Mouse (Mus musculus) kidney, adult 9 months (tissue): ENCODE measurements around the gene Hs6st1.

Experiments
- DNase-seq: peaks from one replicate; pipeline ENCODE4 v3.0.0; 2022

Gene Hs6st1

GRCm38 (mm10) chr1:36131766-36132165 is 63.6 kb downstream of the Hs6st1 start:
- DNase-seq: no peak

GRCm38 (mm10) chr1:36132211-36132610 is 64.0 kb downstream of the Hs6st1 start:
- no peak for DNase-seq

GRCm38 (mm10) chr1:36133041-36133440 is 64.8 kb downstream of the Hs6st1 start:
- DNase-seq: no peak

DNA sequence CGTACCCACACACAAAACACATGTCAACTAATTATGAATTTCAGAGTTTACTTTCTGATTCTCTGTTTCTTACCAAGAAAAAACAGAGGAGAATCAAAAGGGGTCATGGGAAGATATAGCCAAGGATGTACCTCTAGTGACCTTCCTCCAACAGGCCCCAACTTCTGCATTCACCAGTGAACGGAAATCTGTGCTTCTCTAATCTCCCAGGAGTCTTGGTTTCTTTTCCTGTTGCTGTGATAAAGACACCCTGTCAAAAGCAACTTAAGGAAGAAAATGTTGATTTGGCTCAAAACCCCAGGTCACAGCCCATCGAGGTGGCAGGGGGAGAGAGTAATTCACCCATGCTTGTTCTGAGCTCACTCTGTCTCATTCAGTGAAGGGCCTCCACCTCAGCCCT is 65.4 kb downstream of the Hs6st1 start:
- DNase-seq: no peak

DNA sequence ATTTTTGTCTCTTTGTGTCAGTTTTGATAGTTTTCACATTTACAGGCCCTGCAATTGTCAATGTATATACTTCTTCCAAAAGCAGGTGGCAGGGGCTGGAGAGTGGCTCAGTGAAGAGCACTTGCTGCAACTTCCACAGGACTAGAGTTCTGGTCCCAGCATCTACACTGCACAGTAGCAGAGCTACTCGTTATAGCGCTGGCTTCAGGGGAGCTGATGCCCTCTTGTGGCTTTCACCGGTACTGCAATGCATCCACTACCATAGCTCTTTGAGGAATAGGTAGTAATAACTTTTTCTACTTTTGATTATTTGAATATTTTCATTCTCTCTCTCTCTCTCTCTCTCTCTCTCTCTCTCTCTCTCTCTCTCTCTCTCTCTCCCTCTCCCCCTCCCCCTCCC is 66.4 kb downstream of the Hs6st1 start:
- peak; percentile 84 for DNase-seq

DNA sequence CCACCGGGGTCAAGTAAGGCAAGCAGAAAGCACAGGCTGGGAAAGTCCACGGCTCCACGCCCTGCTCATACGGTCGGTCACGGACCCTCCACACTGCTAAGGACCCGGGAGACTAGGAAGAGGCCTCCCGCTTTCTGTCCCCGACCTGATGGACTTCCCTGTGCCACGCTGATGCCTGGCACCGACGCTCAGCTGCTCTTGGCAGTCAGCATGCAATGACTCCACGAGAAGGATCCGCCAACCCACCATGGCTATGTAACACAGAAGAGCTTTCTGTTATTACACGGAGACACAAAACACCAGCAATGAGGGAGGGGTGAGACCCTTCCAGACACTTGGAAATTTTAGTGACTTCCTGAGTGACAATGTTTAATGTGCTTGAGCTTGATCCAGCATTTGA is 72.1 kb downstream of the Hs6st1 start:
- DNase-seq: no peak

GRCm38 (mm10) chr1:36145050-36145449 is 76.8 kb downstream of the Hs6st1 start:
- DNase-seq: peak; percentile 57

- DNase-seq: no peak
Observed at GRCm38 (mm10) chr1:36148809-36149208, 80.6 kb downstream of the Hs6st1 start.

DNA sequence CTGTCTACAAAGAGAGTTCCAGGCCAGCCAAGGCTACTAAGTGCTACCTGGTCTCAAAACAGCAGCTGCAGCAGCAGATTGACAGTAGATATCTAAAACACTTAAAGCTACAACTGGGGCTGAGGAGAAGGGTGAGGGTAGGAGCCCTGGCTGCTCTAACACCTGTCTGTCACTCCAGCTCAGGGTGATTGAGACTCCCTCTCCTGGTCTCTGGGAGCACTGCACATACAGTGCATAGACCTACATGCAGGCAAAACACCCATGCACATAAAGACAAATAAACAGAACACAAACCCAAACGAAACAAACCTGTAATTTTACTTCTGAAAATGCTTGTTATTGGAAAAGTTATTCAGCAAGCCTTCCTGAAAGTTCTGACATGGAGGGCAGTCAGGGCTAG is 81.2 kb downstream of the Hs6st1 start:
- DNase-seq: peak; percentile 60
